Mouse (Mus musculus) fat pad, adult 2 months (tissue): Measurements from ENCODE around the gene Nedd9.
"Not testable (repeated sequence)": the region's sequence is repeated elsewhere in the genome, so short reads cannot be mapped to it uniquely, and the experiment has no call there.

Experiments
- DNase-seq: peaks from one replicate; pipeline ENCODE4 v3.0.0-alpha.2; 2011; ENCODE audit warnings: low read depth, low spot score; ENCODE audit errors: extremely low read depth

Gene Nedd9

DNA sequence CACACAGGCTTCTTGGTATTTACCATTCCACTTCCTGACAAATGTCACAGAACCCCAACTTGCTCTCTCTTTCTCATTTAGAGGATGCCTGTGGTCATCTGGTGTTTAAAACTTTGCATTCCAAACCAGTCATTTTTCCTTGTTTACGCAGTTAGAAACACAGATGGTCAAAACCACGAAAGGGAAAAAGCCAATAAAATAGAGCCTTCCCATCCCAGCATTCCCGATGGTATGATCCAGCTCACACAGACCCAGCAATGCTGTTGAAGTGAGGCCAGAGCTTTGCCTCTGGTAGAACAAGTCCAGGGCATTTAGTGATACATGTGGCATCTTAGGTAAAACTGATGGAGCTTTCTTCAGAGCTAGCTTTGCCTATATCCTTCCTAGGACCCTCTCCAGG lies 165.7 kb downstream of the Nedd9 start:
- no peak for DNase-seq

GRCm38 (mm10) chr13:41320749-41321148 lies 166.4 kb downstream of the Nedd9 start:
- no peak for DNase-seq

GRCm38 (mm10) chr13:41302716-41303115 lies 184.4 kb downstream of the Nedd9 start:
- no peak for DNase-seq

GRCm38 (mm10) chr13:41300037-41300436 lies 187.1 kb downstream of the Nedd9 start:
- DNase-seq = no peak

DNA sequence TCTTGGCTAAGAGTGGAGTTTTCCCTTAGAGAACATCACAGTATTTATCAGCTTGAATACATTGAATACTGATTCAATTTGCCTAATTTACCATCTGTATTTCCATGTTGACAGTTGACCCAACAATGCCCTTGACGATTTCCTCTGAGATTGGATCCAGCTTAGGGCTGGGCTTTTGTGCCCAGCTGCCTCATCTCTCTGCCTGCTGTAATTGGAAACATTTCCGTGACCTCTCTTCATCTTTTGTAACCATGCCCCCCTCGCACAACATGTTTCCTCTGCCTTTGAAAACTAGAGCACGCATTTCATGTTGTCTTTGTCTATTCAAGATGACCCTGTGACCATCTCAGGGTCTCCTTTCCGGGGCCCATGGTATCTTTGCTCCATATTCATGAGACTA lies 188.2 kb downstream of the Nedd9 start:
- no peak for DNase-seq

GRCm38 (mm10) chr13:41298533-41298932 lies 188.6 kb downstream of the Nedd9 start:
- no peak for DNase-seq

DNA sequence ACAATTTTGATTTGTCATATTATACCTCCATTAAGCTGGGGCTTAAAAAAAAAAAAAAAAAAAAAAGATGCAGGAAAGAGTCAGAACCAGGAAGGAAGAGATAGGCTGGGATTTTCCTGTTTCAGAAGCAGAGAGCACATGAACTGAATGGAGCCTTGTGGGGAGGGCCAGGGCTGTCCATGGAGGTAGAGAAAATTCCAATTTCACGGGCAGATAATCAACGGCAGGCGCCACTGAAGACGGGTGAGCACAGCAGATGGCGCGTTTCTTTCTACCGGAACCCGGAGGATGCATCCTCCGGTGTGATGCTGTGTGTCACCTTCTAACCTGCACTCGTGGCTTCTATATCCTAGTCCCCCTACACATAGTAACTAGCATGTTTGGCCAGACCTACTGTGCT lies 190.8 kb downstream of the Nedd9 start:
- DNase-seq = no peak

- DNase-seq = no peak
Observed at GRCm38 (mm10) chr13:41295886-41296285, 191.3 kb downstream of the Nedd9 start.

- no peak for DNase-seq
Observed at GRCm38 (mm10) chr13:41293595-41293994, 193.6 kb downstream of the Nedd9 start.

GRCm38 (mm10) chr13:41291466-41291974 lies 195.6 kb downstream of the Nedd9 start:
- DNase-seq = no peak

DNA sequence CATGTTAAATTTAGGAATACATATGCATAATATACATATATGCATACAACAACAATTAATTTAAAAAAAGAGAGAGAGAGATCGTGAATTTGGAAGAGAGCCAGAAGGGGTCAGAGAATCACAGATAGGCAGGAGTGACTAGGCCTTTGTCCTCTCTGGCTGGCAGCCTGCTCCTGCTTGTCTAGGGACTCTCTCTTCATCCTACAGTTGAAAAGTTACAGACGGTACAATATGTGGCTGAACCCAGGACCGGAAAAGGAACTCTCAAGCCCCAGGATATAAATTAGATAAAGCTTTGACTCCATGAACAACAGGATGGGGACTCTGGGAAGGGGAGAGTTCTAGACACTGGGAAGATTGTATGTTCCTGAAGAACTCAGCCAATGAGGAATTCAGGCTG lies 200.9 kb downstream of the Nedd9 start:
- DNase-seq = no peak

DNA sequence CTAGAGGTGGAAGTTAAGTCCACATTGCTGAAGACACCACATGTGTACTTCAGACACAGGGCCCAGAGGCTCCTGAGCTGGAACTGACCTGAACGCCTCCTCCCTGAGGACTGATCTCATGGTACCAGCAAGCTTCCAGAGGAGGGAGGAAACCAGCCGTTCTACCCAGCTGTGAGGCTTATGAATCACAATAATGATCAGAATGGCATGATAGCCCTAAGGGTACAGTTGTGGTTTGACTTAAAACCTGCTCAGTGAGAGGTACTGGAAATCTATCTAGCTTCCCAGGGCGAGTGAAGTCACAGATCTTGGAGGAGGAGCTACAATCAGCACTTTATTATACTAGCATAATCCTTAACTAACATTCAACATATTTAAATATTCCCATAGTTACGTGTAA lies 201.7 kb downstream of the Nedd9 start:
- DNase-seq = no peak

- DNase-seq = no peak
Observed at GRCm38 (mm10) chr13:41283256-41283655, 203.9 kb downstream of the Nedd9 start.

GRCm38 (mm10) chr13:41280696-41281095 lies 206.5 kb downstream of the Nedd9 start:
- DNase-seq = no peak

GRCm38 (mm10) chr13:41273927-41274650 lies 213.1 kb downstream of the Nedd9 start, which contains the start of gene Gm17364:
Gm17364 (minus strand) TSS chr13:41273977.
- DNase-seq = no peak

- DNase-seq = no peak
Observed at GRCm38 (mm10) chr13:41267827-41268408, 219.2 kb downstream of the Nedd9 start.

DNA sequence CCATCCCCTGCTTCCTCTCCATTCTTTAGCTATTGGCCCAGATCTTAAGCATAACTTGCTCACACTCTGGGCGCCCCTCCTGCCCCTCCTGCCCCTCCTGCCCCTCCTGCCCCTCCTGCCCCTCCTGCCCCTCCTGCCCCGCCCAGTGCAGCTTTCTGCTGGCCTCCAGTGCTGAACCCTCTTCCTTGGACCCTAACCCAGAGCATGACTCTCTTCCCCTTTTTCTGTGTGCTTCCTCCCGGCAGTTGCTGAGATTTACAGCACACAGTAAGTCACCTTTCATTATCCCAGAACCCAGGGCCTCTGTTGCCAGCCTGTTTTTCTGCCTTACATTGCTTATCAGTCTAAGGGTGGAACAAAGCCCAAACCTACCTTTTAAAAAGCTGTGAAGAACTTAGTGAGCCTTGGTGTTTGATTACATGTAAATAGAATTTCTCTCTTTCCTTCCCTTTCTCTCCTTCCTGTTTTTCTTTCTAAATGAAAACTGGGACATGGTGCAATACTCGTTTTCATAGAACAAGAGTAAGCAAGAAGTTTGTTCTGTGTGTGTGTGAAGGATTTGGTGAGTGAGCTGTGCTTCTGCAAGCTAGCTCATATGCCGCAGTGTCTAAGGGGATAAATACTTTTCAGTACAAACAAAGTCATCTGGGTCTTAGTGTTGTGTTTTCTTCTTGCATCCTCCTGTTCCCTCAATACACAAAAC lies 223.7 kb downstream of the Nedd9 start:
- DNase-seq = no peak

DNA sequence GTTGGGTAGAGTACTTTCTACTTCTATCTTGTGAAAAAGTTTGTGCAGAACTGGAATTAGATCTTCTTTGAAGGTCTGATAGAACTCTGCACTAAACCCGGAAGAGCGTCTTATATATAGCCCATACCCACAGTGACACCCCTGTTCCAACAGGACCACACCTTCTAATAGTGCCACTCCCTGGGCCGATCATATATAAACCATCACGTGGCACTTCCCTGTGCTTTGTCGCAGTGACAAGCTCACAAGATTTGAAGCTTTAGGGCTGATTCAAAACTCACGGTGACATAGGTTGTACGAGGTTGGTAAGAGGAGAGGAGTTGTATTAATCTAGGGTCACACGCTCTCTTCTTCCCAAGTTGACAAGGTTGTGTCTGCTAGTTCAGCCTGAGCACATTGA lies 225.5 kb downstream of the Nedd9 start:
- not testable (repeated sequence) for DNase-seq
